Mouse (Mus musculus) C2C12 (cell line): Measurements from ENCODE around the gene Rpa1. TPM values are rescaled to one million over a fixed set of nuclear protein-coding genes. Genes with fewer than 3 reads are reported as not detected.
"Not testable (repeated sequence)": the region's sequence is repeated elsewhere in the genome, so short reads cannot be mapped to it uniquely, and the experiment has no call there.

Source experiments
- H3K27me3 ChIP-seq: one replicate; pipeline ENCODE4 v1.6.1; 2011; ENCODE audit not compliant: control insufficient read depth, insufficient read depth, insufficient read length
- H3K36me3 ChIP-seq: one replicate; pipeline ENCODE4 v1.6.1; 2011; ENCODE audit not compliant: control insufficient read depth, insufficient read depth
- H3K4me3 ChIP-seq: one replicate; pipeline ENCODE4 v1.5.1; 2011; ENCODE audit warnings: mild to moderate bottlenecking, control low read depth; ENCODE audit not compliant: poor library complexity, insufficient read depth, severe bottlenecking
- H3K79me2 ChIP-seq: one replicate; pipeline ENCODE4 v1.6.1; 2011; ENCODE audit not compliant: control insufficient read depth, insufficient read depth
- H3K79me3 ChIP-seq: one replicate; pipeline ENCODE4 v1.6.1; 2011; ENCODE audit warnings: low read depth, control low read depth
- H3ac ChIP-seq: one replicate; pipeline ENCODE3; 2011; ENCODE audit warnings: low read depth; ENCODE audit not compliant: control insufficient read depth, insufficient read length
- CEBPB ChIP-seq: IDR thresholded peaks from one replicate; pipeline ENCODE4 v1.6.1; 2011; ENCODE audit warnings: low read depth, mild to moderate bottlenecking, control low read depth, moderate library complexity
- CTCF ChIP-seq: IDR thresholded peaks from one replicate; pipeline ENCODE4 v1.5.1; 2011; ENCODE audit not compliant: control insufficient read depth, insufficient read depth, insufficient read length
- FOSL1 ChIP-seq: IDR thresholded peaks from one replicate; pipeline ENCODE4 v1.8.0; 2011; ENCODE audit warnings: mild to moderate bottlenecking, low read length; ENCODE audit not compliant: poor library complexity, insufficient read depth, severe bottlenecking
- MAX ChIP-seq: IDR thresholded peaks from one replicate; pipeline ENCODE4 v1.6.1; 2011; ENCODE audit warnings: mild to moderate bottlenecking, control low read depth
- MYOD1 ChIP-seq: IDR thresholded peaks from one replicate; pipeline ENCODE4 v1.6.1; 2011; ENCODE audit warnings: low read depth; ENCODE audit not compliant: control insufficient read depth, insufficient read length
- MYOG ChIP-seq: IDR thresholded peaks from one replicate; pipeline ENCODE4 v1.6.1; 2011; ENCODE audit not compliant: control insufficient read depth, insufficient read length; ENCODE audit errors: extremely low read depth
- USF1 ChIP-seq: IDR thresholded peaks from one replicate; pipeline ENCODE4 v1.6.1; 2011; ENCODE audit warnings: low read depth, mild to moderate bottlenecking, control low read depth, moderate library complexity
- polyA plus RNA-seq: library from polyadenylated mRNA; unstranded; fragments of >200 nt; fragmentation: generic; extraction: Trizol; gene quantifications from one replicate; pipeline ENCODE4 v1.2.1, GENCODE M21; 2012; ENCODE audit warnings: missing spikeins

The Rpa1 gene
- polyA plus RNA-seq, 1 experiment = 164 TPM

- no peak overlapping the region for H3ac ChIP-seq
- no peak for TF ChIP-seq CTCF
- TF ChIP-seq MYOG = no peak
- no peak for TF ChIP-seq MAX
- TF ChIP-seq USF1 = no peak
- TF ChIP-seq MYOD1 = no peak
- TF ChIP-seq FOSL1 = no peak
- no peak for TF ChIP-seq CEBPB
- no peaks in the 10 kb centered on the region for H3K27me3 ChIP-seq
- H3K4me3 ChIP-seq = no peak overlapping the region
- no peaks in the 10 kb centered on the region for H3K79me2 ChIP-seq
- H3K79me3 ChIP-seq = no peaks in the 10 kb centered on the region
- H3K36me3 ChIP-seq = peaks cover 100% of the 10 kb centered on the region
Observed at GRCm38 (mm10) chr11:75304797-75305196, 43.3 kb downstream of the Rpa1 start.

DNA sequence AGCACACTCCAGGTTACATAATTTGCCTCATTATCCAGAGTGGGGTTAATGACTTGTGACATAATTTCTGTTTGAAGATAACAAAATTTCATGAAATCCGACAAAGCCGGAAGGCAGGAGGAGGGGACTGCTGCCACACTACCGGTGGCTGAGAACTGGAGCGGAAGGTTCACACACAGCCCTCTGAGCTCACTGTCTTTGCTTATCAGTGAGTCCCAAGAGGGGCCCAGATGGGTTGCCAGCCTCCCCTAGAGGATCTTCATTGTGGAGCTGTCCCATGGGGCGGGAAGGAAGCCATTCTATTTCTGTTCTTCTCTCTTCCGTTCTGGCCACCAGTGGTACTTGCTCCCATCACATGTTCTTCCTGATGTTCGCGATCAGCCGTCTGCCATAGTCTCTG lies 47.2 kb downstream of the Rpa1 start:
- no peak overlapping the region for H3K4me3 ChIP-seq
- H3K79me3 ChIP-seq = no peaks in the 10 kb centered on the region
- TF ChIP-seq MAX (no peak), FOSL1 (no peak), USF1 (no peak), CEBPB (no peak), MYOD1 (no peak), MYOG (no peak), CTCF (no peak)
- no peaks in the 10 kb centered on the region for H3K79me2 ChIP-seq
- no peaks in the 10 kb centered on the region for H3K27me3 ChIP-seq
- H3ac ChIP-seq = no peak overlapping the region
- peaks cover 69% of the 10 kb centered on the region for H3K36me3 ChIP-seq

GRCm38 (mm10) chr11:75299786-75300185 lies 48.3 kb downstream of the Rpa1 start:
- Histone ChIP-seq H3K27me3 (no peaks in the 10 kb centered on the region), H3K36me3 (peaks cover 57% of the 10 kb centered on the region), H3ac (no peak overlapping the region), H3K4me3 (no peak overlapping the region), H3K79me3 (no peaks in the 10 kb centered on the region), H3K79me2 (no peaks in the 10 kb centered on the region)
- TF ChIP-seq FOSL1 (no peak), CTCF (no peak), CEBPB (no peak), MYOG (no peak), USF1 (no peak), MYOD1 (no peak), MAX (no peak)

DNA sequence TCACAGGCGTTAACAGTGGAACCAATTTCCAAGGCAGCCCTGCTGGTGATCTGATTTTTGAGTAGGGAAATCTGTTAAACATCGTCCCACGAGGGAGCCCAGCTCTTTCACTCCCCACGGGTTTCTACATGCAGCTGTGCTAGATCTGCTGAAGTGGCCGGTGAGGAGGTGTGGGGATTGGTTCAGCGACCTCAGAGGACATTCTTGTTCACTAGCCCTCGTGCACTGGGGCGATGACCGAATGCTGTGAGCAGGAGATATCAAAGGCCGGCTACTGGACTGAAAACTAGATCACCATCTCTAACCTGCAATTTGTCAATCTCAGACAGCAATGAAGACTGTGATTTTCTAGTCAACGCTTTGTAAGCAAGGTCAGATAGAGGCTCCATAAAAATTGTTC lies 49.6 kb downstream of the Rpa1 start:
- Histone ChIP-seq H3K79me2 (no peaks in the 10 kb centered on the region), H3K79me3 (no peaks in the 10 kb centered on the region), H3K4me3 (no peak overlapping the region), H3K36me3 (peaks cover 44% of the 10 kb centered on the region), H3ac (no peak overlapping the region), H3K27me3 (no peaks in the 10 kb centered on the region)
- TF ChIP-seq FOSL1 = no peak

- no peak for TF ChIP-seq MAX
- TF ChIP-seq MYOD1 = no peak
- TF ChIP-seq CEBPB = no peak
- TF ChIP-seq FOSL1 = no peak
- no peak for TF ChIP-seq MYOG
- TF ChIP-seq USF1 = no peak
- no peak for TF ChIP-seq CTCF
- Histone ChIP-seq H3K79me2 (no peaks in the 10 kb centered on the region), H3K4me3 (no peak overlapping the region), H3ac (no peak overlapping the region), H3K27me3 (no peaks in the 10 kb centered on the region), H3K79me3 (no peaks in the 10 kb centered on the region), H3K36me3 (peaks cover 35% of the 10 kb centered on the region)
Observed at GRCm38 (mm10) chr11:75297631-75298030, 50.5 kb downstream of the Rpa1 start.

DNA sequence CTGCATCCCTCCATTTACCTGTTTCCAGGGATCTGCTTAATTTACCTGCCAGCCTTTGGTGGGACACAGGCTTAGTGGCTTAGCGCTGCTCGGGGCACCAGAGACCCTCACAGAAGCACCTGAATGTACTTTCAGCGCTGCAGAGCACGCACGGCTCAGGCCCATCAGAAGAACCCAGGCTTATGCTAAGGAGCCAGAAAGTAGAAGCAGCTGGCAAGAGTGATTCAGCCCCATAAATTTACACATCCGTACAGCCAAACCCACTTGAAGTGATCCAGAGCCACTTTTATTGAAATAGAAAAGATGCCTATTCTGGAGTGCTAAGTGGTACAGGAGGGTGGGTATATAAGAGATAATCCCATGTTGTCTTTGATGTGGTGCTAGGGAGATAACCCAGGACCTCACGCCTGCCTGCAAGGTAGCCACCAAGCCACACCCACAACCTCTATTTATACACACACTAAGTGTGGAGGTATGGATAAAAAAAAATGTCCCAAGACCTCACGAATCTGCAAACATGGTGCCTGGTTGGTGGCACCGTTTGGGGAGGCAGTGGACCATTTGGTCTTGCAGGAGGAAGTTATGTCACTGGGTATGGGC lies 51.6 kb downstream of the Rpa1 start:
- no peak overlapping the region for H3ac ChIP-seq
- no peaks in the 10 kb centered on the region for H3K79me3 ChIP-seq
- no peaks in the 10 kb centered on the region for H3K79me2 ChIP-seq
- TF ChIP-seq MYOD1 (no peak), USF1 (no peak), CEBPB (no peak), MAX (no peak), CTCF (no peak), MYOG (no peak), FOSL1 (no peak)
- H3K4me3 ChIP-seq = no peak overlapping the region
- H3K27me3 ChIP-seq = no peaks in the 10 kb centered on the region
- H3K36me3 ChIP-seq = peaks cover 24% of the 10 kb centered on the region

- H3K79me2 ChIP-seq, H3K4me3 ChIP-seq, H3ac ChIP-seq, H3K79me3 ChIP-seq, H3K27me3 ChIP-seq: not testable (repeated sequence)
- H3K36me3 ChIP-seq = peaks cover 14% of the 10 kb centered on the region
Observed at GRCm38 (mm10) chr11:75295534-75295933, 52.6 kb downstream of the Rpa1 start.
